Mouse (Mus musculus) hindbrain, embryonic 12.5 days (tissue): Measurements from ENCODE around the gene Polr2b. TPM values are rescaled to one million over a fixed set of nuclear protein-coding genes. Genes with fewer than 3 reads are reported as not detected.

Experiments
- ATAC-seq: fragments of 200-750 bp; cut with Nextera tagmentation; 2 replicates; pipeline ENCODE4 v1.8.0; 2017; ENCODE audit warnings: moderate TSS enrichment; ENCODE audit not compliant: low FRiP score
- H3K27ac ChIP-seq: fragments of 300-500 bp; sonication (generic); 2 replicates; pipeline ENCODE4 v1.5.1; 2016; ENCODE audit warnings: mild to moderate bottlenecking
- H3K27me3 ChIP-seq: fragments of 300-500 bp; sonication (generic); 2 replicates; pipeline ENCODE4 v1.6.1; 2016; ENCODE audit warnings: mild to moderate bottlenecking
- H3K36me3 ChIP-seq: fragments of 300-500 bp; sonication (generic); 2 replicates; pipeline ENCODE4 v1.6.1; 2016; ENCODE audit warnings: mild to moderate bottlenecking
- H3K4me1 ChIP-seq: fragments of 300-500 bp; sonication (generic); 2 replicates; pipeline ENCODE4 v1.6.1; 2016
- H3K4me2 ChIP-seq: fragments of 300-500 bp; sonication (generic); replicated peaks from 2 replicates; pipeline ENCODE4 v1.6.1; 2016; ENCODE audit warnings: mild to moderate bottlenecking
- H3K4me3 ChIP-seq: fragments of 300-500 bp; sonication (generic); 2 replicates; pipeline ENCODE4 v1.5.1; 2016; ENCODE audit warnings: mild to moderate bottlenecking
- H3K9ac ChIP-seq: fragments of 300-500 bp; sonication (generic); 2 replicates; pipeline ENCODE4 v1.6.1; 2016; ENCODE audit warnings: mild to moderate bottlenecking, moderate library complexity
- H3K9me3 ChIP-seq: fragments of 300-500 bp; sonication (generic); replicated peaks from 2 replicates; pipeline ENCODE4 v1.6.1; 2016; ENCODE audit warnings: mild to moderate bottlenecking
- WGBS: fragments of 180-500 bp; shearing (Covaris S2); methylation state at CpG from one replicate; pipeline ENCODE4 v1.1.7; 2016; 5-methylcytosine and 5-hydroxymethylcytosine counted together
- polyA plus RNA-seq: library from polyadenylated mRNA; unstranded; fragments of >200 nt; fragmentation: Nextera tagmentation; extraction: Ambion mirVana; gene quantifications from 2 replicates; pipeline ENCODE4 v1.2.1, GENCODE M21; 2016

Gene Polr2b
- 80.1 and 87.0 TPM in 2 replicates for polyA plus RNA-seq

DNA sequence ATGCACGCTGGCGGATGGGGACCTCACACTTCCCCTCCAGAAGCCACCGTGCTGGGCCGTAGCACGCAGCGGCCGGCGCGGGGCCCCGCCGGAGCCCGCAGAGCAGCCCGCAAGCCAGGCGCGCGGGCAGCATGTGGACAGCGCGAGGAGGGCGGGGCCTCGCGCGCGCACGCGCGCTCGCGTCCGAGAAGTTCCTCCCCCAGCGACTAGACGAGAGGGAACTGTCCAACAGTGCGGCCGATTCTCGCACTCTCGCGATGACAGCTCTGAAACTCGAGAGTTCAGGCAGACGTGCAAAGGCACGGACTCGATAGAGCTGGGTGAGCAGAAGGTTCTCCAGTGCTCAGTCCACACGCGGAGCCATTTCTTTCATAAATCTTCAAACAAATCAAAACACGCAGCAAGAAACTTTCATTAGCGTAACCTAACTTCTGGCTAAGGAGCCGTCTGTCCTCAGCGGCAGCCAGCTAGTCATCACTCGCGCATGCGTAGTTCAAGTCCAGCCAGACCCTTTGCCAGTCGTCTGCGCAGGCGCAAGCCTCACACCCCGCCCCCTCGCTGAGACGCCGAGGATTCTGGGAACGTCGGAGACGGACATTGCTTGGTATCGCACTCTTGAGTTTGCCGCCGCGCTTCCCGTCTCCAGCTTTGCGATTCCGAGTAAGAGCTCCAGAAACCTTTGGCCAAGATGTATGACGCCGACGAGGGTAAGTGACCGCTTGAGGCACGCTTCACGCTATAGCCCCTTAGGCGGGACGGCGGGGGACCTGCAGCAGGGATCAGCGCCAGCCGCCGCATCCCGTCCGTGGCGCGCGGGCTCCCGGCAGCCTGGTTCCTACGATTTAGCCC, at the start of gene Polr2b, which contains the start of gene Noa1:
TSS of gene Polr2b (plus strand) at position 224 of the 849 bp plus-strand sequence.
TSS of gene Noa1 (minus strand) at position 161 of the 849 bp plus-strand sequence.
- Histone ChIP-seq H3K9ac (peak within 1 kb of the TSS; percentile 93), H3K4me3 (peak within 1 kb of the TSS; percentile 78), H3K27ac (peak within 1 kb of the TSS; percentile 90), H3K9me3 (no peaks in the 10 kb centered on the region), H3K27me3 (no peaks in the 10 kb centered on the region), H3K4me2 (peak within 1 kb of the TSS; percentile 98), H3K4me1 (peaks cover 32% of the 10 kb centered on the region), H3K36me3 (peaks cover 39% of the 10 kb centered on the region)
- ATAC-seq: peak; percentile 97
- under 1% methylated on average over 85 of the region's 85 CpGs for WGBS

GRCm38 (mm10) chr5:77261137-77261536, 48.8 kb upstream of the Polr2b start:
- no peak overlapping the region for H3K4me3 ChIP-seq
- H3K9ac ChIP-seq: no peak overlapping the region
- no peaks in the 10 kb centered on the region for H3K36me3 ChIP-seq
- no peak overlapping the region for H3K4me2 ChIP-seq
- peaks cover 7% of the 10 kb centered on the region for H3K27me3 ChIP-seq
- WGBS: 84% methylated on average over 4 of the region's 4 CpGs
- no peaks in the 10 kb centered on the region for H3K9me3 ChIP-seq
- ATAC-seq: no peak
- no peaks in the 10 kb centered on the region for H3K4me1 ChIP-seq
- H3K27ac ChIP-seq: no peak overlapping the region

DNA sequence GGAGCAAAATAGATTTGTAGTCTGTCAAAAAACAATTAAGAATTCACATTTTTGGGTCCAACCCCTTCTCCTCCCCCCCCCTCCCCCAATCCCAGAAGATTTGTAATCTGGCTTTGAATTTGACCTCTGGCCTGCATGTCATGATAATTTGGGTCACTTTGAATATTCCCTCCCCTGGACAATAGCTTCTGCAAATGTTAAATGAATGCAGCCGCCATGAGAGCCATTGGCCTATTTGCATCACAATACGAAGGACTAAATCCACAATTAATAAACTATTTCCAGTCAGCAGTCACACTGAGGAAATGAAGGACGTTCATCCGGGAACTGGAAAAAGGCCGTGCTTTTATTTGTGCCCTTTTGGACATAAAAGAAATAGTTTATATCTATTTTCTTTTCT, 47.8 kb upstream of the Polr2b start:
- no peak overlapping the region for H3K9ac ChIP-seq
- H3K27ac ChIP-seq: no peak overlapping the region
- no peaks in the 10 kb centered on the region for H3K36me3 ChIP-seq
- H3K4me3 ChIP-seq: no peak overlapping the region
- H3K27me3 ChIP-seq: peaks cover 7% of the 10 kb centered on the region
- 32% methylated on average over 5 of the region's 5 CpGs for WGBS
- ATAC-seq: no peak
- H3K4me1 ChIP-seq: peaks cover 4% of the 10 kb centered on the region; the same call in 1 of the 2 replicates
- no peaks in the 10 kb centered on the region for H3K9me3 ChIP-seq
- no peak overlapping the region for H3K4me2 ChIP-seq

DNA sequence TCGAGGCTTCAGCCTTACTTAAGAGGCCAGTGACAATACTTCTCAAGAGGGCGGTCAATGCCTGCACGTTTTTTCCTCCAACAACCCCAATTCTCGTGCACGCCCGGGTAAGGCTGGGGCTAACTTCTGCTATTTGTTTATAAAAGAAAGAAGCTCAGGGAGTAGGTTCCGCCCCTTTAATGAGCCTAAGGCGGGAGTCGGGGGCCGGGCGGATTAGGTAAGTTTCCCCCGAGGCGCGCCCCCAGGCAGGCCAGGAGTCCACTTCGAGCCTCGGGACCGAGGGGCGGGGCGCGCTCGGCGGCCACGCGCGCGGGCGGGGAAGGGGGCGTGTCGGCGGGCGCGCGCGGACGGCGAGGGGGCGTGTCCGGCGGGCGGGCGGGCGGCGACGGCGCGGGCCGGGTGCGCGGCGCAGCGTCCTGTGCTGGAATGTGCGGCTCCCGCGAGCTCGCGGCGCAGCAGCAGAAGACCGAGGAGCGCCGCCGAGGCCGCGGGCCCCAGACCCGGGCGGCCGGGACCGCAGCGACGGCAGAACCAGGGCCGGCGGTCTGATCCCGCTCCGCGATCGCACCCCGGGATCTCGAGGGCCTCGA, 44.8 kb upstream of the Polr2b start, which contains the start of gene Rest:
TSS of gene Rest (plus strand) at position 411 of the 590 bp plus-strand sequence.
- H3K4me2 ChIP-seq: peak within 1 kb of the TSS; percentile 86
- peaks cover 20% of the 10 kb centered on the region for H3K36me3 ChIP-seq
- H3K9me3 ChIP-seq: no peaks in the 10 kb centered on the region
- peak within 1 kb of the TSS; percentile 91 for H3K4me3 ChIP-seq
- ATAC-seq: peak; percentile 92
- peaks cover 10% of the 10 kb centered on the region; the same call in 1 of the 2 replicates for H3K4me1 ChIP-seq
- H3K27me3 ChIP-seq: peaks cover 7% of the 10 kb centered on the region
- H3K27ac ChIP-seq: peak within 1 kb of the TSS; percentile 91
- peak within 1 kb of the TSS; percentile 84 for H3K9ac ChIP-seq
- WGBS: under 1% methylated on average over 66 of the region's 78 CpGs

- H3K9ac ChIP-seq: peak overlapping the region; percentile 84
- H3K27me3 ChIP-seq: peaks cover 7% of the 10 kb centered on the region
- peak; percentile 80 for ATAC-seq
- peaks cover 23% of the 10 kb centered on the region for H3K36me3 ChIP-seq
- H3K27ac ChIP-seq: peak overlapping the region; percentile 91
- H3K4me2 ChIP-seq: peak overlapping the region; percentile 86
- peak overlapping the region; percentile 91 for H3K4me3 ChIP-seq
- peaks cover 10% of the 10 kb centered on the region; the same call in 1 of the 2 replicates for H3K4me1 ChIP-seq
- no peaks in the 10 kb centered on the region for H3K9me3 ChIP-seq
- under 1% methylated on average over 30 of the region's 53 CpGs for WGBS
Measured at GRCm38 (mm10) chr5:77265671-77266065, 44.3 kb upstream of the Polr2b start.

GRCm38 (mm10) chr5:77266066-77266885, 43.7 kb upstream of the Polr2b start:
- ATAC-seq: peak; percentile 62
- Histone ChIP-seq H3K9ac (peak overlapping the region; percentile 84), H3K4me3 (peak overlapping the region; percentile 91), H3K36me3 (peaks cover 25% of the 10 kb centered on the region), H3K4me1 (peaks cover 10% of the 10 kb centered on the region; the same call in 1 of the 2 replicates), H3K27me3 (peaks cover 7% of the 10 kb centered on the region), H3K27ac (peak overlapping the region; percentile 91), H3K4me2 (peak overlapping the region; percentile 86), H3K9me3 (no peaks in the 10 kb centered on the region)
- 1% methylated on average over 67 of the region's 87 CpGs for WGBS

DNA sequence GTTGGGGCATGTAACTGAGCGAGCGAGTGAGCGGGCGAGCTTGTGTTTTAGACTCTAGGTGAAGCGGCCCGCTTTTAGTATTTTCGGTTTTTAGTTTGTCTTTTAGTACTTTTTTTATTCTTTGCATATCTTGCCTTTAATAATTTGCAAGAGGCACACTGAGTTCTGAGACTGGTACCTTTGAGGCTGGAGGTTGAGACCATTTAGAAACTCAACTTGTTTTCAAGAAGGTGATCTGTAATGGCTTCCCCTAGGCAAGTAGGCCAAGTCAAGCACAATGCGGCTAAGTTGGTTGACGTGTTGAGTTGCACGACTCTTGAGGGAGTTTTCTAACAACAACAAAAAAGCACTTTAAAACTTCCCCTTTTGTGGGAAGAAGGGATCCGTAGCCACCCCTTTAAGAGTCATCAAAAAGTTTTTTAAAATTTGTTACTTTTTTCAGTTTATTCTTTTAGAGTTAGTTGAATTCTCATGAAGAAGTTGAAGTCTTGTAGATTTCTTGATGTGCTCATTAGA, 43.0 kb upstream of the Polr2b start:
- peaks cover 7% of the 10 kb centered on the region for H3K27me3 ChIP-seq
- H3K9ac ChIP-seq: peak overlapping the region; percentile 84
- peak overlapping the region; percentile 91; the same call in 1 of the 2 replicates for H3K27ac ChIP-seq
- peaks cover 31% of the 10 kb centered on the region for H3K36me3 ChIP-seq
- peak overlapping the region; percentile 86 for H3K4me2 ChIP-seq
- peak overlapping the region; percentile 91 for H3K4me3 ChIP-seq
- H3K9me3 ChIP-seq: no peaks in the 10 kb centered on the region
- H3K4me1 ChIP-seq: peaks cover 10% of the 10 kb centered on the region; the same call in 1 of the 2 replicates
- ATAC-seq: no peak
- 3% methylated on average over 11 of the region's 11 CpGs for WGBS

GRCm38 (mm10) chr5:77267441-77267840, 42.5 kb upstream of the Polr2b start:
- Histone ChIP-seq H3K9ac (no peak overlapping the region), H3K36me3 (peaks cover 33% of the 10 kb centered on the region), H3K4me2 (peak overlapping the region; percentile 86), H3K27ac (no peak overlapping the region), H3K9me3 (no peaks in the 10 kb centered on the region), H3K4me1 (peaks cover 10% of the 10 kb centered on the region; the same call in 1 of the 2 replicates), H3K27me3 (peaks cover 7% of the 10 kb centered on the region), H3K4me3 (peak overlapping the region; percentile 91; the same call in 1 of the 2 replicates)
- 69% methylated on average over 4 of the region's 4 CpGs for WGBS
- ATAC-seq: no peak

DNA sequence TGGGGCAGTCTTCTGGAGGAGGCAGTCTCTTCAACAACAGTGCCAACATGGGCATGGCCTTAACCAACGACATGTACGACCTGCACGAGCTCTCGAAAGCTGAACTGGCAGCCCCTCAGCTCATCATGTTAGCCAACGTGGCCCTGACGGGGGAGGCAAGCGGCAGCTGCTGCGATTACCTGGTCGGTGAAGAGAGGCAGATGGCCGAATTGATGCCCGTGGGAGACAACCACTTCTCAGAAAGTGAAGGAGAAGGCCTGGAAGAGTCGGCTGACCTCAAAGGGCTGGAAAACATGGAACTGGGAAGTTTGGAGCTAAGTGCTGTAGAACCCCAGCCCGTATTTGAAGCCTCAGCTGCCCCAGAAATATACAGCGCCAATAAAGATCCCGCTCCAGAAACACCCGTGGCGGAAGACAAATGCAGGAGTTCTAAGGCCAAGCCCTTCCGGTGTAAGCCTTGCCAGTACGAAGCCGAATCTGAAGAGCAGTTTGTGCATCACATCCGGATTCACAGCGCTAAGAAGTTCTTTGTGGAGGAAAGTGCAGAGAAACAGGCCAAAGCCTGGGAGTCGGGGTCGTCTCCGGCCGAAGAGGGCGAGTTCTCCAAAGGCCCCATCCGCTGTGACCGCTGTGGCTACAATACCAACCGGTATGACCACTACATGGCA, 41.9 kb upstream of the Polr2b start:
- no peak overlapping the region for H3K4me2 ChIP-seq
- 95% methylated on average over 30 of the region's 30 CpGs for WGBS
- H3K4me1 ChIP-seq: peaks cover 10% of the 10 kb centered on the region; the same call in 1 of the 2 replicates
- H3K9me3 ChIP-seq: no peaks in the 10 kb centered on the region
- peaks cover 38% of the 10 kb centered on the region for H3K36me3 ChIP-seq
- ATAC-seq: no peak
- no peak overlapping the region for H3K4me3 ChIP-seq
- H3K27ac ChIP-seq: no peak overlapping the region
- H3K9ac ChIP-seq: no peak overlapping the region
- peaks cover 7% of the 10 kb centered on the region for H3K27me3 ChIP-seq

DNA sequence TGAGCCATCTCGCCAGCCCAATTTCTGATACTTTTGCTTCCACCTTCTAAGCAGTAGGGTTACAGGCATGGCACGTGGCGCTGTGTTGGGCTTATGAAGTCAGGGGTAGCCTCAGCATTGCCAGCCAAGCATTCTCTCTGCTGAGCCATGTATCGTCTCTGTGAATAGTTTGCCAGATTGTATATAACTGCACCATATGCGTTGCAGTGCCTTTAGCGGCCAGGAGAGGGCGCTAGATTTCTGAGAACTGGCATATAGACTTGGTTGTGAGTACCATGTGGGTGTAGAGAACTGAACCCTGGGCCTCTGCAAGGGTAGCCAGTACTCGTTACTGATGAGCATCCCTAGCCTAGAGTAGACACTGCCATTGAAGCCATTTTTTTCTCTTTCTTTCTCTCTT, 40.5 kb upstream of the Polr2b start:
- 83% methylated on average over 8 of the region's 8 CpGs for WGBS
- Histone ChIP-seq H3K4me1 (peaks cover 10% of the 10 kb centered on the region; the same call in 1 of the 2 replicates), H3K9me3 (no peaks in the 10 kb centered on the region), H3K4me2 (no peak overlapping the region), H3K27me3 (peaks cover 3% of the 10 kb centered on the region; the same call in 1 of the 2 replicates), H3K9ac (no peak overlapping the region), H3K36me3 (peaks cover 49% of the 10 kb centered on the region), H3K27ac (no peak overlapping the region), H3K4me3 (no peak overlapping the region)
- no peak for ATAC-seq

- H3K27ac ChIP-seq: no peak overlapping the region
- H3K4me2 ChIP-seq: no peak overlapping the region
- no peak for ATAC-seq
- 84% methylated on average over 7 of the region's 7 CpGs for WGBS
- H3K9me3 ChIP-seq: no peaks in the 10 kb centered on the region
- no peak overlapping the region for H3K9ac ChIP-seq
- H3K4me1 ChIP-seq: 0 out of 2 replicates have a peak, but pooled peaks cover 2% of the 10 kb centered on the region
- no peaks in the 10 kb centered on the region for H3K27me3 ChIP-seq
- no peak overlapping the region for H3K4me3 ChIP-seq
- peaks cover 73% of the 10 kb centered on the region for H3K36me3 ChIP-seq
Measured at GRCm38 (mm10) chr5:77273151-77273550, 36.8 kb upstream of the Polr2b start.
